Mouse (Mus musculus) liver, embryonic 15.5 days (tissue): ENCODE measurements around the gene Pced1b. TPM values are rescaled to one million over a fixed set of nuclear protein-coding genes. Genes with fewer than 3 reads are reported as not detected.

ENCODE experiments used
- ATAC-seq: fragments of 200-750 bp; cut with Nextera tagmentation; 2 replicates; pipeline ENCODE4 v1.8.0; 2017; ENCODE audit warnings: moderate number of reproducible peaks, mild to moderate bottlenecking, moderate library complexity; ENCODE audit not compliant: insufficient read depth
- H3K27ac ChIP-seq: fragments of 300-500 bp; sonication (generic); replicated peaks from 2 replicates; pipeline ENCODE4 v1.5.1; 2015; ENCODE audit warnings: mild to moderate bottlenecking, inconsistent platforms
- H3K27me3 ChIP-seq: fragments of 300-500 bp; sonication (generic); 2 replicates; pipeline ENCODE4 v1.6.1; 2015; ENCODE audit warnings: mild to moderate bottlenecking, inconsistent platforms
- H3K36me3 ChIP-seq: fragments of 300-500 bp; sonication (generic); replicated peaks from 2 replicates; pipeline ENCODE4 v1.6.1; 2015; ENCODE audit warnings: moderate library complexity, mild to moderate bottlenecking, inconsistent platforms
- H3K4me1 ChIP-seq: fragments of 300-500 bp; sonication (generic); replicated peaks from 2 replicates; pipeline ENCODE4 v1.6.1; 2015; ENCODE audit warnings: inconsistent platforms
- H3K4me2 ChIP-seq: fragments of 300-500 bp; sonication (generic); 2 replicates; pipeline ENCODE4 v1.6.1; 2015; ENCODE audit warnings: moderate library complexity, mild to moderate bottlenecking, inconsistent platforms
- H3K4me3 ChIP-seq: fragments of 300-500 bp; sonication (generic); replicated peaks from 2 replicates; pipeline ENCODE4 v1.5.1; 2015; ENCODE audit warnings: mild to moderate bottlenecking, inconsistent platforms
- H3K9ac ChIP-seq: fragments of 300-500 bp; sonication (generic); 2 replicates; pipeline ENCODE4 v1.6.1; 2015; ENCODE audit warnings: moderate library complexity, mild to moderate bottlenecking, inconsistent platforms
- H3K9me3 ChIP-seq: fragments of 300-500 bp; sonication (generic); replicated peaks from 2 replicates; pipeline ENCODE4 v1.6.1; 2016; ENCODE audit warnings: inconsistent platforms
- WGBS: fragments of 180-500 bp; shearing (Covaris S2); methylation state at CpG from one replicate; pipeline ENCODE4 v1.1.7; 2015; ENCODE audit warnings: mixed read lengths; ENCODE audit not compliant: insufficient replicate concordance; 5-methylcytosine and 5-hydroxymethylcytosine counted together
- polyA plus RNA-seq: library from polyadenylated mRNA; unstranded; fragments of >200 nt; fragmentation: Nextera tagmentation; extraction: Ambion mirVana; gene quantifications from 2 replicates; pipeline ENCODE4 v1.2.1, GENCODE M21; 2015

Gene Pced1b
- polyA plus RNA-seq, 1 experiment from 2014 or later: 3.5 TPM

- ATAC-seq: no peak
- 65% methylated on average over 20 of the region's 20 CpGs for WGBS
Measured at GRCm38 (mm10) chr15:97276660-97277153, 29.8 kb downstream of the Pced1b start.

GRCm38 (mm10) chr15:97277328-97277727, 30.4 kb downstream of the Pced1b start:
- ATAC-seq: no peak
- no peak overlapping the region for H3K4me3 ChIP-seq
- no peaks in the 10 kb centered on the region for H3K9me3 ChIP-seq
- H3K27ac ChIP-seq: no peak overlapping the region
- H3K27me3 ChIP-seq: no peaks in the 10 kb centered on the region
- no peaks in the 10 kb centered on the region for H3K36me3 ChIP-seq
- H3K4me1 ChIP-seq: peaks cover 2% of the 10 kb centered on the region; the same call in 1 of the 2 replicates
- no peak overlapping the region for H3K4me2 ChIP-seq
- H3K9ac ChIP-seq: no peak overlapping the region
- WGBS: 76% methylated on average over 10 of the region's 10 CpGs

More at GRCm38 (mm10) chr15:97276660-97277153, 29.8 kb downstream of the Pced1b start:
- Histone ChIP-seq H3K36me3 (no peaks in the 10 kb centered on the region), H3K9ac (no peak overlapping the region), H3K27me3 (no peaks in the 10 kb centered on the region), H3K4me2 (no peak overlapping the region), H3K4me1 (peaks cover 7% of the 10 kb centered on the region; the same call in 1 of the 2 replicates), H3K4me3 (no peak overlapping the region), H3K27ac (no peak overlapping the region), H3K9me3 (no peaks in the 10 kb centered on the region)

- no peak overlapping the region for H3K27ac ChIP-seq
- H3K4me2 ChIP-seq: no peak overlapping the region
- no peaks in the 10 kb centered on the region for H3K27me3 ChIP-seq
- no peak for ATAC-seq
- H3K9ac ChIP-seq: no peak overlapping the region
- H3K4me1 ChIP-seq: no peaks in the 10 kb centered on the region
- WGBS: 78% methylated on average over 9 of the region's 9 CpGs
- no peaks in the 10 kb centered on the region for H3K9me3 ChIP-seq
- H3K36me3 ChIP-seq: no peaks in the 10 kb centered on the region
- H3K4me3 ChIP-seq: no peak overlapping the region
Measured at GRCm38 (mm10) chr15:97278340-97278948, 31.5 kb downstream of the Pced1b start.

- Histone ChIP-seq H3K4me2 (no peak overlapping the region), H3K9ac (no peak overlapping the region), H3K9me3 (no peaks in the 10 kb centered on the region), H3K36me3 (no peaks in the 10 kb centered on the region), H3K4me3 (no peak overlapping the region), H3K4me1 (no peaks in the 10 kb centered on the region), H3K27ac (no peak overlapping the region), H3K27me3 (no peaks in the 10 kb centered on the region)
- ATAC-seq: no peak
- 75% methylated on average over 8 of the region's 8 CpGs for WGBS
Measured at GRCm38 (mm10) chr15:97280131-97280530, 33.2 kb downstream of the Pced1b start.

GRCm38 (mm10) chr15:97280776-97281175, 33.9 kb downstream of the Pced1b start:
- H3K27ac ChIP-seq: no peak overlapping the region
- ATAC-seq: no peak
- H3K9me3 ChIP-seq: no peaks in the 10 kb centered on the region
- H3K4me1 ChIP-seq: no peaks in the 10 kb centered on the region
- no peaks in the 10 kb centered on the region for H3K27me3 ChIP-seq
- 58% methylated on average over 9 of the region's 9 CpGs for WGBS
- no peaks in the 10 kb centered on the region for H3K36me3 ChIP-seq
- no peak overlapping the region for H3K4me2 ChIP-seq
- no peak overlapping the region for H3K9ac ChIP-seq
- H3K4me3 ChIP-seq: no peak overlapping the region

- Histone ChIP-seq H3K4me1 (no peaks in the 10 kb centered on the region), H3K27ac (no peak overlapping the region), H3K36me3 (no peaks in the 10 kb centered on the region), H3K4me2 (no peak overlapping the region), H3K27me3 (no peaks in the 10 kb centered on the region), H3K4me3 (no peak overlapping the region), H3K9ac (no peak overlapping the region), H3K9me3 (no peaks in the 10 kb centered on the region)
- ATAC-seq: no peak
- 75% methylated on average over 10 of the region's 10 CpGs for WGBS
Measured at GRCm38 (mm10) chr15:97281712-97282571, 35.0 kb downstream of the Pced1b start.

GRCm38 (mm10) chr15:97282572-97282881, 35.6 kb downstream of the Pced1b start:
- H3K36me3 ChIP-seq: no peaks in the 10 kb centered on the region
- 75% methylated on average over 6 of the region's 6 CpGs for WGBS

GRCm38 (mm10) chr15:97284201-97284600, 37.3 kb downstream of the Pced1b start:
- 45% methylated on average over 5 of the region's 5 CpGs for WGBS
- Histone ChIP-seq H3K9ac (no peak overlapping the region), H3K4me2 (no peak overlapping the region), H3K36me3 (no peaks in the 10 kb centered on the region), H3K27me3 (no peaks in the 10 kb centered on the region), H3K27ac (no peak overlapping the region), H3K4me3 (no peak overlapping the region), H3K9me3 (no peaks in the 10 kb centered on the region), H3K4me1 (no peaks in the 10 kb centered on the region)
- no peak for ATAC-seq

More at GRCm38 (mm10) chr15:97282572-97282881, 35.6 kb downstream of the Pced1b start:
- Histone ChIP-seq H3K27ac (no peak overlapping the region), H3K4me3 (no peak overlapping the region), H3K9ac (no peak overlapping the region), H3K4me2 (no peak overlapping the region), H3K27me3 (no peaks in the 10 kb centered on the region), H3K9me3 (no peaks in the 10 kb centered on the region), H3K4me1 (no peaks in the 10 kb centered on the region)
- no peak for ATAC-seq

- Histone ChIP-seq H3K9me3 (no peaks in the 10 kb centered on the region), H3K27ac (no peak overlapping the region)
- ATAC-seq: no peak
Measured at GRCm38 (mm10) chr15:97285665-97286212, 38.8 kb downstream of the Pced1b start.

GRCm38 (mm10) chr15:97286731-97287130, 39.8 kb downstream of the Pced1b start:
- Histone ChIP-seq H3K9ac (no peak overlapping the region), H3K36me3 (no peaks in the 10 kb centered on the region), H3K27me3 (no peaks in the 10 kb centered on the region), H3K27ac (no peak overlapping the region), H3K4me2 (no peak overlapping the region), H3K4me3 (no peak overlapping the region), H3K9me3 (no peaks in the 10 kb centered on the region), H3K4me1 (no peaks in the 10 kb centered on the region)
- WGBS: 71% methylated on average over 10 of the region's 10 CpGs
- no peak for ATAC-seq

More at GRCm38 (mm10) chr15:97285665-97286212, 38.8 kb downstream of the Pced1b start:
- Histone ChIP-seq H3K9ac (no peak overlapping the region), H3K4me2 (no peak overlapping the region), H3K4me3 (no peak overlapping the region), H3K27me3 (no peaks in the 10 kb centered on the region), H3K4me1 (no peaks in the 10 kb centered on the region), H3K36me3 (no peaks in the 10 kb centered on the region)
- 69% methylated on average over 10 of the region's 10 CpGs for WGBS

GRCm38 (mm10) chr15:97287436-97288143, 40.7 kb downstream of the Pced1b start:
- Histone ChIP-seq H3K9ac (no peak overlapping the region), H3K27me3 (no peaks in the 10 kb centered on the region), H3K9me3 (no peaks in the 10 kb centered on the region), H3K27ac (no peak overlapping the region), H3K36me3 (no peaks in the 10 kb centered on the region), H3K4me2 (no peak overlapping the region), H3K4me1 (no peaks in the 10 kb centered on the region), H3K4me3 (no peak overlapping the region)
- 61% methylated on average over 5 of the region's 5 CpGs for WGBS
- ATAC-seq: no peak
